Mouse (Mus musculus) MEL (cell line): ENCODE measurements at regions not wholly inside any gene's neighbourhood (a gene's known extent, or its start where the extent isn't known, plus 50 kb on each side); places are given as distances from the start of the nearest gene placed in this dataset.

Experiments used
- CTCF ChIP-seq, 3 experiments: IDR thresholded peaks in 2 of 3; conservative IDR thresholded peaks in 1 of 3; 2 replicates each; pipeline ENCODE4 v1.5.1; 2011 to 2012; ENCODE audit warnings: low read length in 3 of 3, low read depth in 2 of 3, mild to moderate bottlenecking in 2 of 3, improper control_type of control experiment in 1 of 3, inconsistent platforms in 1 of 3, mixed read lengths in 1 of 3, moderate library complexity in 1 of 3; ENCODE audit not compliant: control insufficient read depth in 1 of 3, insufficient read depth in 1 of 3, poor library complexity in 1 of 3, severe bottlenecking in 1 of 3
- MXI1 ChIP-seq: IDR thresholded peaks from 2 replicates; pipeline ENCODE4 v1.6.1; 2011; ENCODE audit warnings: mild to moderate bottlenecking, low read depth, low read length, improper control_type of control experiment
- POLR2A ChIP-seq, 2 experiments: IDR thresholded peaks; 2 replicates each; pipeline ENCODE4 v1.6.1; 2011 to 2012; ENCODE audit warnings: low read length in 2 of 2, mild to moderate bottlenecking in 2 of 2, control low read depth in 1 of 2, improper control_type of control experiment in 1 of 2, low read depth in 1 of 2, moderate library complexity in 1 of 2; ENCODE audit not compliant: control insufficient read depth in 1 of 2, insufficient read depth in 1 of 2, poor library complexity in 1 of 2
- UBTF ChIP-seq: IDR thresholded peaks from 2 replicates; pipeline ENCODE4 v1.6.1; 2012; ENCODE audit warnings: low read depth, mild to moderate bottlenecking, inconsistent platforms, low read length, improper control_type of control experiment, moderate library complexity, borderline replicate concordance; ENCODE audit not compliant: insufficient read depth

GRCm38 (mm10) chr11:6966968-6967367 lies 96.3 kb upstream of the Adcy1 start:
- no peak for TF ChIP-seq POLR2A (IDR thresholded peaks at IDR 0.05; ENCODE audit: control insufficient read depth in 1 of 2, insufficient read depth in 1 of 2, low read depth in 1 of 2, low read length in 2 of 2, poor library complexity in 1 of 2)
- TF ChIP-seq UBTF = no peak
- no peak for TF ChIP-seq CTCF (IDR thresholded peaks at IDR 0.05 in 2 of 3, conservative IDR thresholded peaks at IDR 0.05 in 1 of 3; ENCODE audit: control insufficient read depth in 1 of 3, insufficient read depth in 1 of 3, low read depth in 2 of 3, low read length in 3 of 3, poor library complexity in 1 of 3, severe bottlenecking in 1 of 3)
- no peak for TF ChIP-seq MXI1
